9 mouse cellular contexts compared by ENCODE assay signal in the genomic region with DNA sequence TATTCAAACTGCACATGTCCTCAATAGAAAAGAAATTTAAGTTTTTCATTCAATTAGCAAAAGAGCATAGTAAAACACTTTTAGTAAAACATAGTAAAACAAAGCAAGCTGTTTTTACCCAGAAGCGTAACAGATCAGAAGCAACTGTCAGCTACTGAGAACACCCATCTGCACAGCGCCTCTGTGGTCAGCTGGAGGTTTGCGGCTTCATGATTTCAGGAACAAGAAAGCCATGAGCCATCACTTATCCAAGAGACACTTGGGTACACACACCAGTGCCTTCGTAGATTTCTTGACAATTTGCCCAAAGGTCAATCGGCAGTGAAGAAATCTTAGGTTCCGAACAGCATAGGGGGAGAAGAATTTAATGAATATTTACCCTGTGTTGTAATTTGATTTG.
DNase-seq lines count a peak whose midpoint lies in the region.
"Had no signal": no experiment of that assay in that cellular context is flagged by ENCODE, and none has a peak within 500 bp of the region (broad histone marks: within the 10 kb centered on the region; RNA-seq: fewer than 3 reads in every experiment).

No protein-coding gene starts in this region.

- no peaks in the 10 kb centered on the region for H3K36me3 ChIP-seq in hindbrain, embryonic 10.5 days
- H3K36me3 ChIP-seq: neural tube, embryonic 12.5 days had no signal

- H3K27me3 ChIP-seq in hindbrain, embryonic 10.5 days (ENCODE audit: insufficient read depth, poor library complexity, severe bottlenecking), result no peaks in the 10 kb centered on the region
- H3K27me3 ChIP-seq: neural tube, embryonic 12.5 days had no signal

- H3K9me3 ChIP-seq in hindbrain, embryonic 10.5 days, result no peaks in the 10 kb centered on the region
- H3K9me3 ChIP-seq: neural tube, embryonic 12.5 days had no signal

- H3K27ac ChIP-seq in hindbrain, embryonic 10.5 days, result no peak overlapping the region
- H3K27ac ChIP-seq: neural tube, embryonic 12.5 days had no signal

- H3K4me1 ChIP-seq in hindbrain, embryonic 10.5 days (replicated peaks), result no peaks in the 10 kb centered on the region
- H3K4me1 ChIP-seq: neural tube, embryonic 12.5 days had no signal

- H3K4me3 ChIP-seq in hindbrain, embryonic 10.5 days, result no peak overlapping the region
- H3K4me3 ChIP-seq: neural tube, embryonic 12.5 days had no signal

- 83% methylated on average over 6 of the region's 6 CpGs for WGBS in hindbrain, embryonic 10.5 days

- DNase-seq in adrenal gland, postnatal 36 days, result peak; percentile 18 to 32
- DNase-seq in adrenal gland, postnatal 25 days, result no peak
- peak; percentile 52 to 61 for DNase-seq in kidney, postnatal 4 days
- no peak for DNase-seq in kidney, adult 8-10 months
- peak; percentile 2 for DNase-seq in adipocyte (ENCODE audit: low spot score)
- peak; percentile 24 for DNase-seq in lung, postnatal 14 days
- no peak for DNase-seq in neural tube, embryonic 10.5 days (ENCODE audit: extremely low spot score, low spot score)
- DNase-seq in hindbrain, embryonic 10.5 days (ENCODE audit: low spot score), result no peak

Comparison
In these comparisons a context has a peak if more than half of its experiments do, and no peak if none do; other contexts are left out.
1. DNase-seq: peak in adrenal gland, postnatal 36 days (2 of 2), kidney, postnatal 4 days (2 of 2), adipocyte (single experiment) and lung, postnatal 14 days (single experiment); none in adrenal gland, postnatal 25 days (single experiment), kidney, adult 8-10 months (0 of 2), neural tube, embryonic 10.5 days (single experiment) and hindbrain, embryonic 10.5 days (single experiment).